Mouse (Mus musculus) forelimb bud, embryonic 11.5 days (tissue): ENCODE measurements around the gene Hamp2.

Experiments used
- DNase-seq: peaks from one replicate; pipeline ENCODE4 v3.0.0-alpha.2; 2012; ENCODE audit warnings: low read depth, low spot score

Hamp2 gene

DNA sequence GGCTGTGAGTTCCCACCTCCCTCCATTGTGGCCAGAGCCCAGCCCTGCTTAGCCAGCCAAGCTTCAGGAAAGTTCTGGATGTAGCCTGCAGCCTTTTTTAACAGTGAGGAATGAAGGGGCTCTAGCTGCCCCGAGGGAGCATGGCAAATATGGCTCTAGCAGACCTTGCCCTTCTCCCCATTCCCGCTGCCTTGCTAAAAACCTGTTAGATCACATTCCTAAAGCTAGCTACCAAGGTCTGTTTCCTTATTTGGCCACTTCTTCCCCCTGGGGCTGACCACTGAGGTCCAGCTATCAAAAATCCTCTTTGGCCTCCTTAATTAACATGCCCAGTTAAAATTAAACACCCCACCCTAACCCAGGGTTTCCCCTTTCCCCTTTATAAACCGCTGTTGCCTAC lies 32.0 kb downstream of the Hamp2 start:
- DNase-seq = no peak

DNA sequence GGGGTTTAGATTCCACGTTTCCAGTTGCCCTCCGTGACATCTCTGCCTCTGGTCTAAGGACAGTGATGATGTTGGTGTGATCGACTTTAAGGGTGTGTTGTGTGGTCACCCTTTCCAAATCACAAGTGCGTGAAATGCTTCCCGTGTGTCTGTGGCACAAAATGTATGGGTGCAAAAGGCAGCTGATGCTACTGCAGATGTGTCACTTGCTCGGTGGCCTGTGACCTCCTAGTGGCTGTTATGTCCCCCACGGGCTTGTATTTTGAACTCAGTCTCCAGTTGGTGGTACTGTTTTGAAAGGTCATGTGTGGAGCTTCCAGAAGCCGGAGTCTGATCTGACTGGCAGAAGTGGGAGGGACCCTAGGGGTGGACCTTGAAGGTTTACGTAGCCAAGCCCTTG lies 32.7 kb downstream of the Hamp2 start:
- DNase-seq = no peak

DNA sequence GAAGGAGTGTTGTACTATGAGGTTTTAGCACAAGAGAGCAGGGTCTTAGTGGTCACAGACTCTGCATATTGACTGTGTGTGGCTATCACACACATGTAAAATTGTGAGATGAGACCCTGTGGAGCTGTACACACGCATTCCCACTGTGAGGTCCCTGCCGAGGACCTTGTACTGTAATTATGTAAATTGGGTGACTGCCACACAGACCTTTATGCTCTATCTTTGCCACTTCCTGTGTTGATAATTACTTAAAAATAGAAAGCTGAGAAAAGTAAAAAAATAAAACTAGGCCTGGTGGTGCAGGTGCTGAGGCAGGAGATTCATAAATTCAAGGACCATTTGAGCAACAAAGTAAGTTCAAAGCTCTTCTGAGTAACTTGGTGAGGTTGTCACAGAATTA lies 33.8 kb downstream of the Hamp2 start:
- DNase-seq = no peak

DNA sequence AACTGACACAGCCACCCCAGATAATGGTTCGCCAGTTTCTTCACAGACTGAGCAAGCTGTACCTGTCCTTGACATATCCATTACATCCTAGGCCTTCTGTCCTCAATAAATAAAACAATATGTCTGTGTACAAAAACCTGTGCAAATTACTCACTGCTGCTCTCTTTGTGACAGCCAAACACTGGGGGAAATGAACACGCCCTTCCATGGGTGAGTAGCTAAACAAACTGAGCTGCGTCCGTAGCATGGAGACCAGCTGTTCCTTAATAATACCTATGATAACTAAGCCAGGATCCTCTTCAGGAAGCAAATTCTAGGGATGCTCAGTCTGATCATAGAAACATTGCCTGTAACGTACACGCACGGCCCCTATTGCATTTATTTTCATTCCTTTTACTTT lies 35.7 kb downstream of the Hamp2 start:
- no peak for DNase-seq

DNA sequence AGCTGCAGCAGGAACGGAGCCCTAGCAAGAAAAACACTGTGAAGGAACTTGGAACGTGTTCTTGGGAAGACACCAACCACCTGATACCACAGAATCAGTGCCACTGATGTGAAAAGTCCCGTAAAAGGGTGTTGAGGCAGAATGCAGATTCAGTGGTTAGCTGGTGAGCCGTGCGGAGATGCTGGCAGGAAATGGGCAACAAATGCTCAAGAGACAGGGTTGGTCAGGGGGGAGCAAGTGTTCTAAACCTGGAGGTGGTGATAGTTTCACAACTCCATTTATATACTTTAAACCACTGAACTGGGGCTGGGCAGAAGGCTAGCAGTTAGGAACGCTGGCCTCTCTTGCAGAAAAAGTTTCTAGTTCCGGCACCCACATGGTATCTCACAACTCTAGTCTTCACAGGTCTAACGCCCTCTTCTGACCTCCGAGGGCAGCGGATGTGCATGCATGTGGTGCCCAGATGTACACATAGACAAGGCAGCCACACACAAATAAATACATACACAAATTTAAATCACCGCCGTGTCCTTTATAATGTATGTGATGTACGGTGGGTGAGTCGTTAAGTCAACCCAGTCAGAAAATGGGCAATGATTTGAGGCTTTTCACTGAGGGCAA lies 36.8 kb downstream of the Hamp2 start:
- DNase-seq = no peak

DNA sequence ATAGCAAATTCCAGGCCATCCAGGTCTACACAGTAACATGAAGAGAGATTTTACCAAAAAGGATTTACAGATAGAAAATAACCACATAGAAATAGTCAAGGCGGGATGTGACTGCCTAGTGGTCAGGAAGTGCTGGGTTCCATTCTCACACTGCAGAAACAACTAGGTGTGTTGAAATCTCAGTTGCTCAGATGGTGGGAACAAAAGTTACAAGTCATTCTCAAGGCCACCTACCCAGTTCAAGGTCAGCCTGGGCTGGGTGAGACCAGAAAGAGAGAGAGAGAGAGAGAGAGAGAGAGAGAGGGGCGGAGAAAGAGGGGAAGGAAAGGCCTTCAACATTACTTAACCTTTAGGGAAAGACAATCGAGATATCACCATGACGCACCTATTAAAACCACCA lies 37.6 kb downstream of the Hamp2 start:
- no peak for DNase-seq

DNA sequence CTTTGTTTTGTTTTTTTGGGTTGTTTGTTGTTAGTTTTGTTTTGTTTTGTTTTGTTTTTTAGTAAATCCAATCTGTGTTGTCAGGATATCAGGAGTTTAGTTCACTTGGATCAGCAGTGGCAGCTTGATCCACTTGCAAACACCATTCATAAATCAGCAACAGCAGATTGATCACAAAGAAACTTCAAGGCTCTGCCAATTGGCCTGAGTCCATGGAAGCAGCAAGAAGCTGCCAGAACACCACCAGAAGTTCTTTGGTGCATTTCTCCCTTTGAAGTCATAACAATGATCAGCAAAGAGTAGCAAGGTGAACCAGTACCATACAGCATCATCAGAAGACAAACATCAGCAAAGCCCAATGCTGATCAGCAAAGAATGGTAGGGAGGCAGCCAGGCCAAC lies 40.4 kb downstream of the Hamp2 start:
- no peak for DNase-seq

DNA sequence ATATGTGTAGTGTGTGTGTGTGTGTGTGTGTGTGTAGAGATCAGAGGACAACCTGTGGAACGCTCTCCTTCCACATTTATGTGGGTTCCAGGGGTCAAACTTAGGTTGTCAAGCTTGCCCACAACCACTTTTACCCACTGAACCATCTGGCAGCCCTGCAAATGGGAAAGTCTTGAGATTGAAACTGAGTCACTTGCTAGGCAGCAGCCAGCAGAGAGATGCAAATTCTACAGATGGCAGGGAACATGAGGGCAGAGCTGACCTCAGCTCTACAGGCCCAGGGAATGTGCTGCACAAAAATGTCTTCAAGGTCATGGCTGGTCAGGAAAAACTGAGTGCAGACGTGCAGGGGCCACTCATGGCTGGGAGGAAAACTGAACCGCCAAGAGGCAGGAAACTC lies 43.1 kb downstream of the Hamp2 start:
- DNase-seq = no peak

DNA sequence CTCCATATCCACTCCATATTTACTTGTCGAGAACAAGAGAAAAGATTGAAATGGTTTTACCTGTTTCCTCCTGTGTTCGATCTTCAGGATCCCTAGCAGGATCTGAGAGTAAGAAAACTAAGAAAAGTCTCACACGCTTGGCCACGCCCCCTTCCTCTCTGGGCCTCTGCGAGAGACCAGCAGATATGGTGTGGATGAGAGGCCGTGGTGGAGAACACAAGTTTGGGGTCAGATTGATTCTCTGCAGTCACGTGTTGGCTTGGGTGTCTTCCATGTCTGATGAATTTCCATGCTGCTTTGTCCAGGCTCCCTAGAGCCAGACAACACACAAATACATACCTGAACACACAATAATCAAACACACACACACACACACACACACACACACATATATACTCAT lies 44.3 kb downstream of the Hamp2 start, which contains the start of gene Cd22:
Gene Cd22, minus strand, starts transcription at position 167 of the 400 bp plus-strand sequence.
- DNase-seq = no peak

DNA sequence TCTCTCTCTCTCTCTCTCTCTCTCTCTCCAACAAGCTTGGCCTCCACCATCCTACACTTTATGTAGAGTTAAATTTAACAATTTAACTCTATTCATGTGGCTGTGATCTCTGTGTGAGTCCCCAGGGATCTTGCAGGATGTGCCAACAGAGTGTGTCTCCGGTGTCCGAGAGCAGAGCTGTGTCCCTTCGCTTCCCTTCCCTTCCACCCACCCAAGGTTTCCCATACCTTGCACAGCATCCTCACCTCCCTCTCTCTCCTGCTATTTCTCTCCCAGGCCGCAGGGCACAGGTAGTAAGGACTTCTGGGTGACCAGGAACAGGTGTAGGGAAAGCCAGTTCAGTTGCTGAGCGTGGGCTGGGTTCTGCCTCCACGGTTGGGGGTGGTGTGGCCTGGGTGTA lies 45.5 kb downstream of the Hamp2 start:
- DNase-seq = no peak

DNA sequence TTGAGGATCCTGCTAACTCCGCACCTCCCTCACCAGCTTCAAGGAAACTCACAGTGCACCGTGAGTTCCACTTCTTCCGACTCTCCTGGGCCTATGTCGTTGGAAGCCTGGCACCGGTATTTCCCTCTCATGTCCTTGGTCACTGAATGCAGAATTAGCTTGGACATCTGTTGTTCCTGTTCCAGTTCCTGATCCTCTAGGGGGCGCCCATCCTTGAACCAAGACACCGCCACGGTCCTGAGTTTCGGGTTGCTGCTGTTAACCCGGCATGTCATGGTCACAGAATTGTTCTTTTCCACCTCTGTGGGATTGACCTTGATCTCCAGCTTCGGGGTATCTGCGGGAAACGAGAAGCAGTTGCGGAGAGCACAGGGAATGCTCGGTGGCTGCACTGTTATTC lies 51.4 kb downstream of the Hamp2 start:
- peak; percentile 66 for DNase-seq
